Mouse (Mus musculus) hindbrain, embryonic 11.5 days (tissue): Measurements from ENCODE around the gene Pafah1b3. TPM values are rescaled to one million over a fixed set of nuclear protein-coding genes. Genes with fewer than 3 reads are reported as not detected.
"Not testable (repeated sequence)": the region's sequence is repeated elsewhere in the genome, so short reads cannot be mapped to it uniquely, and the experiment has no call there.

Source experiments
- ATAC-seq: fragments of 200-750 bp; cut with Nextera tagmentation; 2 replicates; pipeline ENCODE4 v1.8.0; 2017; ENCODE audit warnings: mild to moderate bottlenecking, moderate TSS enrichment, moderate library complexity; ENCODE audit not compliant: low FRiP score
- DNase-seq: peaks from one replicate; pipeline ENCODE4 v3.0.0-alpha.2; 2015; ENCODE audit warnings: low spot score
- H3K27ac ChIP-seq: fragments of 300-500 bp; sonication (generic); 2 replicates; pipeline ENCODE4 v1.5.1; 2014; ENCODE audit warnings: mild to moderate bottlenecking, low read depth, low read length
- H3K27me3 ChIP-seq: fragments of 300-500 bp; sonication (generic); 2 replicates; pipeline ENCODE4 v1.6.1; 2014; ENCODE audit warnings: mild to moderate bottlenecking, low read length, moderate library complexity, mixed read lengths; ENCODE audit not compliant: control insufficient read depth, insufficient read depth
- H3K36me3 ChIP-seq: fragments of 300-500 bp; sonication (generic); 2 replicates; pipeline ENCODE4 v1.6.1; 2014; ENCODE audit warnings: mild to moderate bottlenecking, low read length, moderate library complexity, mixed read lengths; ENCODE audit not compliant: control insufficient read depth, insufficient read depth
- H3K4me1 ChIP-seq: fragments of 300-500 bp; sonication (generic); replicated peaks from 2 replicates; pipeline ENCODE4 v1.6.1; 2014; ENCODE audit warnings: low read length, mixed read lengths; ENCODE audit not compliant: control insufficient read depth, insufficient read depth
- H3K4me2 ChIP-seq: fragments of 300-500 bp; sonication (generic); replicated peaks from 2 replicates; pipeline ENCODE4 v1.6.1; 2014; ENCODE audit warnings: mild to moderate bottlenecking, low read depth, low read length
- H3K4me3 ChIP-seq: fragments of 300-500 bp; sonication (generic); 2 replicates; pipeline ENCODE4 v1.5.1; 2014; ENCODE audit warnings: low read depth, low read length
- H3K9ac ChIP-seq: fragments of 300-500 bp; sonication (generic); 2 replicates; pipeline ENCODE4 v1.6.1; 2014; ENCODE audit warnings: low read depth, low read length
- H3K9me3 ChIP-seq: fragments of 300-500 bp; sonication (generic); 2 replicates; pipeline ENCODE4 v1.6.1; 2016; ENCODE audit warnings: low read length; ENCODE audit not compliant: control insufficient read depth
- WGBS: fragments of 180-500 bp; shearing (Covaris S2); extraction: QIAGEN DNeasy Blood & Tissue Kit; methylation state at CpG from one replicate; pipeline ENCODE4 v1.1.7; 2014; 5-methylcytosine and 5-hydroxymethylcytosine counted together
- polyA plus RNA-seq: library from polyadenylated mRNA; unstranded; fragments of >200 nt; fragmentation: Nextera tagmentation; extraction: Ambion mirVana; gene quantifications from 2 replicates; pipeline ENCODE4 v1.2.1, GENCODE M21; 2014

The Pafah1b3 gene
- polyA plus RNA-seq, 1 experiment from 2014 or later = 335 TPM

DNA sequence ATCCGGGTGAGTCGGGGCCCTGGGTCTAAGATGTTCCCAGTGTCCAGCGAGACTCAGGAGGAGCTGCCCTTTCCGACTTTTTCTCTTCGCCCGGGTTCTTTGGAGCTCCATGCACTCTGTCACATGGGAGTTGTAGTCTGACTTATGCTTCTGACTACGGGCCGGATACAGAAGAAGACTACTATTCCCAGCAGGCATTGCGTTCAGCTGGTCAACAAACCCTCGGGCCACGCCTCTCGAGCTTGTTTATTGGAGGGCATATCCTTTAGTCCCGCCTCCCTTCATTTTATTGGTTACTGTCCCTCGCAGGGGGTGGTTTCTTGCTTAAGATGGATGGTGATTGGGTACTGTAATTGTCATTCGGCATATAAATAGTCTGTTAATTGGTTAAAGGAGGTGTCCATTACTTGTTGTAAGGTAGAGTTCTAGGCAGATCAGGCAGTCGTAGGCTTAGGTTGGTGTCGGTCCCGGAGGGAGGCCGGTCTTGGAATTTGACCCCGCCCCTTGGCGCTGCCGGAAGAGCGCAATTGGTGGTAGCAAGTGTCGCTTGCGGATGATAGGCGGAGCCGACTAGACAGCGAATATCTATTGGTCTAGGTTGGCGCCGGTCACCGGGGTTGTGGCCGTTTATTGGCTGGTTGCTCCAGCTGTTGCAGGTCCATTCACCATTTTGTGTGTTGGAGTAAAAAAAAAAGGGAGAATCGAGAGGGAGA, 29.9 kb downstream of the Pafah1b3 start:
- Histone ChIP-seq H3K4me3 (peak overlapping the region; percentile 64), H3K27me3 (no peaks in the 10 kb centered on the region), H3K27ac (peak overlapping the region; percentile 81), H3K4me2 (peak overlapping the region; percentile 64), H3K36me3 (no peaks in the 10 kb centered on the region), H3K9ac (peak overlapping the region; percentile 79), H3K9me3 (no peaks in the 10 kb centered on the region), H3K4me1 (peaks cover 3% of the 10 kb centered on the region)
- ATAC-seq = peak; percentile 97
- WGBS = under 1% methylated on average over 33 of the region's 33 CpGs
- DNase-seq = peak; percentile 98

DNA sequence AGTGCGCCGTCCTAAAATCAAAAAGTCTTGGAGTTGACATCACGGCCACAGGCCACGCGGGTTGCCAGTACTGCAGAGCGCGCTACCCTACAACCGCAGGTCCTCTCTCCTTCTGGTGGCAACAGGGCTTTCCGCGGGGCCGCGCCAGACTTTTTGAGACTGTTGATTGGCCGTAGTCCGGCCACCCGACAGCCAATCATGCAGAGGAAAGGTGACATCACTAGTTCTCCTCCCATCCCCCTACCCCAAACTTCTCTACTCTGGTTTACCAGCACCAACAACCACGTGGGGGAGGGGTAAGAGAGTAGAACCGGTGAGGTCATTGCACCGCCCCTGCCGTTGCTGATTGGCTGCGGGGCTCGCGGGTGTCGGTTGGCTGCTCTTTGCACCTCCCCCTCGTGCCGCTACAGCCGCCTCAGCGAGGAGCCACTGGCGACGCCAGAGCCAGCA, 30.5 kb downstream of the Pafah1b3 start, which contains the start of gene Cic:
Gene Cic, plus strand, starts transcription at position 404 of the 450 bp plus-strand sequence.
- Histone ChIP-seq H3K27me3 (no peaks in the 10 kb centered on the region), H3K4me3 (peak within 1 kb of the TSS; percentile 64), H3K4me2 (peak within 1 kb of the TSS; percentile 64), H3K27ac (peak within 1 kb of the TSS; percentile 81), H3K9me3 (no peaks in the 10 kb centered on the region), H3K4me1 (peaks cover 3% of the 10 kb centered on the region), H3K36me3 (no peaks in the 10 kb centered on the region), H3K9ac (peak within 1 kb of the TSS; percentile 79)
- under 1% methylated on average over 29 of the region's 29 CpGs for WGBS
- DNase-seq = peak; percentile 99
- ATAC-seq = peak; percentile 88

DNA sequence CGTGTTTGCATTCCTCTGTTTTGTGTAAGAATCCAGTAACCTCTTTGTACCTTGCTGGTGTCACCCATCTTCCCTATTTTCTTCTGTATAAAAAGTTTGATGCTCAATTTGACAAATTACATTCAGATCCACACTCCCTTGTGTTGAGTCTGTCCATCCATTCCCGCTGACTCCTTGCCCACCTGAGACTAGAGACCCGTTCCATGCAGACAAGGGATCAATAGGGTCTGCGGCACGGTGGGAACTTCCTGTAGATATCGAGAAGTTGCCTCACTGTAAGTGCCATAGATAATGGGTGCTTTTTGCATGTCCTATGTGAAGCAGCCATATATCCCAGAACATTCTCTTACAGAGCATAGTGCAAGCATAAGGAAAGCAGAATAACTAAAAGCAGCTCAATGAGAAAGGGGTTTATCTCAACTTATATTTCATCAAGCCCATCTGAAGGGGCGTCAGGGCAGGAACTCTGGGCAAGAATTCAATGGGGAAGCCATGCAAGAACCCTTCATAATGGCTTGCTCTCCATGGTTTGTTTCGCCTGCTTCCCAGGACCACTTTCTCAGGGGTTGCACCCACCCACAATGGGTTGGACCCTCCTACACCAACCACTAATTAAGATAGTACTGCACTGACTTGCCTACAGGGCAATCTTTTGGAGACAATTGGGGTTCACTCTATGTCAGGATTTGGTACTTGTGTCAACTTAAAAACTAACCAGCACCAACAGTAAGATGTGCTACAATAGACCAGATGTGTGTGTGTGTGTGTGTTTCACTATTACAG, 31.4 kb downstream of the Pafah1b3 start:
- H3K27ac ChIP-seq = no peak overlapping the region
- no peaks in the 10 kb centered on the region for H3K27me3 ChIP-seq
- no peak overlapping the region; the same call in 1 of the 2 replicates for H3K4me2 ChIP-seq
- DNase-seq (no peak), ATAC-seq (no peak)
- H3K9me3 ChIP-seq = no peaks in the 10 kb centered on the region
- H3K4me3 ChIP-seq = no peak overlapping the region
- H3K9ac ChIP-seq = no peak overlapping the region
- H3K4me1 ChIP-seq = peaks cover 3% of the 10 kb centered on the region
- no peaks in the 10 kb centered on the region for H3K36me3 ChIP-seq
- 91% methylated on average over 8 of the region's 8 CpGs for WGBS

DNA sequence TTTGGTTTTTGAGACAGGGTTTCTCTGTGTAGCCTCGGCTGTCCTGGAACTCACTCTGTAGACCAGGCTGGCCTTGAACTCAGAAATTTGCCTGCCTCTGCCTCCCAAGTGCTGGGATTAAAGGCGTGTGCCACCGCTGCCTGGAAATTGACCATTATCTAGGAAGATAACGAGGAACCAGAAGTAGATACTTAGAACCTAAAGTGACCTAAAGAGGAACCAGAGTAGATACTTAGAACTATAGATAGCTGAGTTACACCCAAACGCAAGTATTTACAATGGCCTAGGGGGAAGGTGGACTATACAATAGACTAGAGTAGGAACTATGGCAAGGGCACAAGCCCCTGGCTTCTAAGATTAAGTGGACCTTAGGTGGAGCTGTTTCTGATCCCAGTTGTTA, 32.0 kb downstream of the Pafah1b3 start:
- WGBS = 90% methylated on average over 5 of the region's 5 CpGs

DNA sequence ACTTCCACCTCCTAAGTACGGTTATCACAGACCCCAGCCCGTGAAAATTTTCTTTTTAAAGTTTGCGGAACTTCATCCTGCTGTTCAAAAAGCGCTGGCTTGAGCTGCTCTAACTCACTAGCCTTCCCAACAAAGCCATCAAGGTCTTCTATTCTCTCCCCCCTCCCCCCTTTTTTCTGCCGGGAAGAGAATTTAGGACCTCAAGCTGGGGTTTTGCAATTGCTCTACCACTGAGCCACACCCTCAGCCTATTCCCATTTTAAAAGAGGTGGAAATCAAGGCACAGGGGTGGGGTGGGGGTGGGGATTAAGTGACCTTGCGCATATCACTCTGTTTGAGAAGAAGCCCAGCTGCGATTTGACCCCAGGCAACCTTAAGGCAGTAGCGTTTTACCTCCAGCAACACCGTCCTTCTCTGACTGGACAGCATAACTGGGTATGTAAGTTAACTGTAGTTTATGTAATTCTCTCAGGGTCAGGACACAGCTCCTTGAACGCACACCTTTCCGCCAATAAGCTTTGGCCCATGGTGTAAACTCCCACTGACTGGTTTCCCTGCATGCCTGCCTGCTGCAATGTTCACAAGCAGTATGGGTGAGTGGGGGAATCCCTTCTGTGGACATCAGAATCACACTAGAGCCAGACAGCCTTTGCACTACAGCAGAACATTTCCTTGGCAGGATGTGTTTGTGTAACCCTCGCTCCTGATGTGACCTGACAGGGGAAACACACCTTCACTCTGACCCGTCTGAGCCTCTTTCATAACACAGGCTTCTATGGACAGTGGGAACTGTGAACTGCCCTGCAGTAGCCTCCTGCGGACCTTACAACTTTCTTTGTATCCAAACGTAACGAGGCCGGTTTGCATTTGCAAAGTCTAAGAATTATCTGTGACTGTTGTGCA, 33.6 kb downstream of the Pafah1b3 start:
- DNase-seq = no peak
- no peaks in the 10 kb centered on the region for H3K36me3 ChIP-seq
- H3K4me1 ChIP-seq = no peaks in the 10 kb centered on the region
- ATAC-seq = no peak
- H3K4me3 ChIP-seq = no peak overlapping the region
- no peaks in the 10 kb centered on the region for H3K27me3 ChIP-seq
- H3K9me3 ChIP-seq = no peaks in the 10 kb centered on the region
- WGBS = 23% methylated on average over 17 of the region's 17 CpGs
- no peak overlapping the region for H3K9ac ChIP-seq
- no peak overlapping the region for H3K27ac ChIP-seq
- H3K4me2 ChIP-seq = no peak overlapping the region

More for the DNA sequence above, 32.0 kb downstream of the Pafah1b3 start:
- not testable (repeated sequence) for H3K36me3 ChIP-seq, H3K27ac ChIP-seq, H3K27me3 ChIP-seq, H3K9me3 ChIP-seq, DNase-seq, ATAC-seq, H3K4me3 ChIP-seq, H3K4me1 ChIP-seq, H3K9ac ChIP-seq, H3K4me2 ChIP-seq

DNA sequence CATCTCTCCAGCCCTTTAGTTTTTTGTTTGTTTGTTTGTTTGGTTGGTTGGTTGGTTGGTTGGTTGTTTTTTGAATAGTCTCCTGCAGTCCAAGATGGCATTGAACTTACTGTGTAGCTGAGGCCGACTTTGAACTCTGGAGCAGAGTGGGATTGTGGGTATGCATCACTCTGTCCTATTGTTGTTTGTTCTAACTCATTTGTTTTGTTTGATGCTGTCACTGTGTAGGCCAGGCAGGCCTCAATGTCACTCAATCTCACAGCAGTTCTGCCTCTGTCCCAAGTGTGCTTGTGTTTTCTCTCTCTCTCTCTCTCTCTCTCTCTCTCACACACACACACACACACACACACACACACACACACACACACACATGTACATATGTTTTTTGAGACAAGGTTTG, 35.9 kb downstream of the Pafah1b3 start:
- DNase-seq (no peak), ATAC-seq (no peak)
- Histone ChIP-seq H3K36me3 (no peaks in the 10 kb centered on the region), H3K27ac (no peak overlapping the region), H3K27me3 (no peaks in the 10 kb centered on the region), H3K9me3 (no peaks in the 10 kb centered on the region), H3K4me1 (no peaks in the 10 kb centered on the region), H3K9ac (no peak overlapping the region), H3K4me2 (no peak overlapping the region), H3K4me3 (no peak overlapping the region)
- 76% methylated on average over 1 of the region's 1 CpGs for WGBS

DNA sequence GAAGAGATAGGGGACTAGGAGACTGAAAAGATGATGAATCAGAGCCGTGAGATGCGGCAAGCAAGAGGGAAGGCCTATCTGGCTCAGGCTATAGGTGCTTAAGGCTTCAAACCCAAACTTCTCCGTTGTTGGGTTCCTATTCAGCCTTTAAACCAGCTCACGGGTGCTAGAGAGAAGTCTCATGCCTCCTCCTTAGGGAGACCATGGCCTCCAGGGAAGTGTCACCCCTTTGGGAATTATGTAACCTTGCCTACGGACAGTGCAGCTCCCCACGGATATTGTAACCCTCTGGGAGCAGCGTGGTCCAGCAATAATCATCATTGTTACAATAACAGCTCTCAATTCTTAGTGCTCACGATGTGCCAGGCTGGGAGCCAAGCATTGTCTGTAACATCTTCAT, 46.0 kb downstream of the Pafah1b3 start:
- H3K4me3 ChIP-seq = peak overlapping the region; percentile 90; the same call in 1 of the 2 replicates
- DNase-seq (peak; percentile 21), ATAC-seq (no peak)
- 0 out of 2 replicates have a peak overlapping the region, but pooled peaks have one; percentile 8 for H3K27ac ChIP-seq
- H3K36me3 ChIP-seq = no peaks in the 10 kb centered on the region
- no peaks in the 10 kb centered on the region for H3K9me3 ChIP-seq
- peak overlapping the region; percentile 40 for H3K9ac ChIP-seq
- peak overlapping the region; percentile 94 for H3K4me2 ChIP-seq
- WGBS = 23% methylated on average over 8 of the region's 8 CpGs
- peaks cover 11% of the 10 kb centered on the region for H3K4me1 ChIP-seq
- H3K27me3 ChIP-seq = no peaks in the 10 kb centered on the region

DNA sequence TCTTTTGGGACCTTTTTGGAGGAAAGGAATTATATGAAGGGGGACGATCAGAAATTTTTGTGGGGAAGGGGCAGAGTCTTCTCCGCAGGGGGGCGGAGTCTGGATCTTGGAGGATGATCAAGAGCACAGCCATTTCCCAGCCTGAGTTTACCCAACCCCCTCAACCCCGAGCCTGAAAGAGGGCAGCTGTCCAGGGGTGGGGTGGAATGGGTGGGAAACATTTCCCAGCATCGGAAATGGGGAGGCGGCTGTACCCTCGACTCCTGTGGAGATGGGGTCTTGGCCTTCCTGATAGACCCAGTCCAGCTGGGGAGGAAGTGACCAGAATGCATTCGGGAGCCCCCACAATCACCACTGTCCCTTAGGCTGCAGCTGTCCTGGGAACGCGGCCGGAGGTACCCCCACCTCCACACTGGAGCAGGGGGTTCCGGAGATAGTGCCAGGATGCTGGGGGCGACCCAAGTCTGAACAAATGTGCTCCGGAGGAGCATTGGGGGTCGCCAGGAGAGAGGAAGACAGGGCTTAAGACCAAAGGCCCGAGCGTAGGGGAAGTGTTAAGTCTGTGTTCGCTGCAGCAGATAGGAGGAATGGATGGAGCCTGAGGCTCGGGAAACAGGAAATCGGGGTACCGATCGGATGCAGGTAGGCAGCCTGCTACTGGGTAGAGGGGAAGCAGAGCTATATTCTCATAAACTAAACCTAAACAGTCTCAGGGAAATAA, 46.6 kb downstream of the Pafah1b3 start:
- 2% methylated on average over 22 of the region's 22 CpGs for WGBS
- no peaks in the 10 kb centered on the region for H3K36me3 ChIP-seq
- H3K9me3 ChIP-seq = no peaks in the 10 kb centered on the region
- DNase-seq = peak; percentile 66
- H3K4me2 ChIP-seq = peak overlapping the region; percentile 94
- peak overlapping the region; percentile 90 for H3K4me3 ChIP-seq
- H3K27ac ChIP-seq = peak overlapping the region; percentile 37
- peak overlapping the region; percentile 40 for H3K9ac ChIP-seq
- H3K4me1 ChIP-seq = peaks cover 12% of the 10 kb centered on the region
- no peaks in the 10 kb centered on the region for H3K27me3 ChIP-seq
- peak; percentile 41 for ATAC-seq
